Mouse (Mus musculus) ovary, postnatal 10 days (tissue): ENCODE results near the gene Akap1.

ENCODE experiments used
- DNase-seq: peaks from one replicate; pipeline ENCODE4 v3.0.0; 2022; ENCODE audit warnings: low spot score

Akap1 gene

DNA sequence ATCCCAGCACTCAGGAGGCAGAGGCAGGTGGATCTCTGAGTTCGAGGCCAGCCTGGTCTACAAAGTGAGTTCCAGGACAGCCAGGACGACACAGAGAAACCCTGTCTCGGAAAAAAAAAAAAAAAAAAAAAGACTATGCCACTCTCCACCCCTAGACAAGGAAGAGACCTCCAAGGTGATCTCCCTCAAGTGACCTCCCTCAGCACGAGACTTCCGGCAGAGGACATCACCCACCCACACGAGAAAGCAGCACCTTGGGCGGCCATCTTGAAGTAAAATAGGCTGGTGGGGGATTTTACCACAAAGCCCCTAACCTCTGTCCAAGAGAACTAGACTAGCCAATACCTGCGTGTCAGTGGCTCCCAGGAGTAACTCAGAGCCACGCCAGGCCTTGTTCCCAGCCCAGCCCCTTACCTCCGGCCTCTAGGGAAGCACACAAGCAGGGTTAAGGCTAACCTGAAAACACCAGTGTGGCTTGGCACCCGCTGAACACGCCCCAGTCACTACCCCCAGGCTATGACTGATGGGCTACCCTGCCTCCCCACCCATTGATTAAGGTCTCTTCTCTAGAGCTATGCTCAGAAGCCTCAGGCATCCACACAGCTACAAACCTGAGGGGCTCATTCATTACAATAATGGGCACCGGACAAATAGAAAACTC, 21.9 kb downstream of the Akap1 start:
- DNase-seq, result no peak

DNA sequence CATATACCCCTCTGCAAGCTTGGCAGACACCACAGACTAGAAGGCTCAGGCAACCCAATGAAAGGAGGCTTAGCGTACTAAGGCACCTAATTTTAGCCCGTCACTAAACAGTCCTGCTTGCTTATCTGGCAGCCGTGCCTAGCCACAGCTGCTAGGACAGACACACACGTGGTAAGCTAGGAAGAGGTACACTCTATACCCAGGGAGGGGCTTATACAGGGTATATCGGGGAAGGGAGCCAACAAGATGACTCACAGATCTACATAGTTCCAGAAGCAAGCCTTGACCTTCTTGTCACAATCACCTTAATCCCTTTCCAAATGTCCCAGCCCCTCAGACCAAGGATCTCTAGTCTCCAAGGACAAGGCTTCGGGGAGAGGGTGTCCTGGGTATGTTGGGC, 23.0 kb downstream of the Akap1 start:
- DNase-seq, result no peak

DNA sequence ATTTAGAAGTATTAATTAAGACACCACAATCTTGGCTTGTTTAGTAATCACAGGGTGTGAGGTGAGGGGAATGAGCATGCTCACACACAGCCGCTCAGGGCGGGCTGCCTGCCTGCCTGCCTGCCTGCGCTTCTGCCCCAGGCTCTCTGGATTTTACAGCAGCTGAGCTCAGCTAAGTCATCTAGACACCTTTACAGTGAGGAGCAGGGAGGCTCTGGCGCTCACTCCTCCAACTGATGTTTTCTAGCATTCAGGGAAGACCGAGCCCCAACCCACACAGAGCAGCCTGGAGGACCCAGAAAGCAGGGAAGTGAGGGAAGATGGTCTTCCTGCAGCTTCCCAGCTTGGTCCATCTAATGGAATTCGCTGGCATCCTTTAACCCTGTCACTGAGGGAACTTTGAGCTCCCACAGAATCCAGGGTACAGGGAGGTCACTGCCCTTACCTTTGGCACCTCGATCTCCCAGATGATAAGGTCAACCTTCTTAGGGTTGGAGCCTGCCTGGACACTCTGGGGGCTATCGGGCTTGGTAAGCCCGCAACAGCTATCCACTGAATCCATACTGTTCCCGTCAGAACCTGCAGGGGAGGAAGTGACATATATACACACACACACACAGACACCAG, 23.5 kb downstream of the Akap1 start:
- no peak for DNase-seq

DNA sequence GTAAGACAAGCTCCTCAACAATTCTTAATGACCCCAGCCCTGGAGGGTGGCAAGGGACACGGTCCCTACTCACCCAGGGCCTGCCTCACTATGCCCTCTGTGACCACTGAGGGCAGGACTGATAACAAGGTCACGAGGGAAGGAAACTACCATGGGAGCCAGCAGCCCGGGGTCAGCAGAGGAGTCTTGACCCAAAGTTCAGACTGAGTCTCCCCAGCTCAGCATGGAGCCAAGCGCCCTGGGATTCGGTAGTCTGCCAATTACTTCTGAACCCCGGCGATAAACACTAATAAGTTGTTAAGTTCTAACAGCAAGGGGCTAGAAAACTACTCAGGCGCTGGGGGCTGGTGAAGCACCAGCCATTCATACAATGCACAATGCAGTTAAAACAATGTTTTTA, 24.1 kb downstream of the Akap1 start:
- no peak for DNase-seq

DNA sequence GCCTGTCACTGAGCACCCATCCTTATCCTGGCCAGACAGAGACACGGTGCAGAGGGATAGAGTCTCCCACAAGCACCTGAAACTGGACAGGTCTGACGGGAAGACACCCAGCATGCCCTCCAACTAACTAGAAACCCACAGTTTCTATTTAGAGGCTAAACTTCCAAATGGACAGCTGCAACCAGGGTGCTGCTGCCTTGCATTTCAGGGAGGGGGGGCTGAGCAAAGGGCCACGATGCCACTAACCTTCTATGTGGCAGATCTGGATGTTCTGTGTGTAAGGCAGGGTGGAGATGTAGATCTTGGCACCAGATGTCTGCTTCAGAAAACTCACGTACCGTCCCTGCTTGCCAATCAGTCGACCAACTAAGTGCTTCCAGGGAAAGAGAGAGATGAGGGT, 25.0 kb downstream of the Akap1 start:
- no peak for DNase-seq

DNA sequence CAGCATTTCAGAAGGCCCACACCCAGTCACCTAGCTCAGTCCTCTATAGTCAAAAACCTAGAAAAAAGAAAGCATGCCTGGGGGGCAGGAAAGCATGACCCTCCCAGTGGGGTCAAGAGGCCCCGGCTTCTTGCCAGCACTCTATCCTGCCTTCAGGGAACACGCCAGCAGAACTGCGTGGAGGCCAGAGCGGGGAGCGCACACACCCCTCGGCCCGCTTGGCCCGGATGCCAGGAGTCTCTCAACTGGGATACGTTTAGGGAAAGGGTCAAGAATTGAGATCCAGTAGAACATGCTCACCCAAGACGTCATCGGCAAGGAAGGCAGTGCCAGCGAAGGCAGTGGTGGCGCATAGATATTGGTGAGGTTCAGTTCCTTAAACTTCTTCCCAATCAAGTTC, 25.8 kb downstream of the Akap1 start:
- no peak for DNase-seq

DNA sequence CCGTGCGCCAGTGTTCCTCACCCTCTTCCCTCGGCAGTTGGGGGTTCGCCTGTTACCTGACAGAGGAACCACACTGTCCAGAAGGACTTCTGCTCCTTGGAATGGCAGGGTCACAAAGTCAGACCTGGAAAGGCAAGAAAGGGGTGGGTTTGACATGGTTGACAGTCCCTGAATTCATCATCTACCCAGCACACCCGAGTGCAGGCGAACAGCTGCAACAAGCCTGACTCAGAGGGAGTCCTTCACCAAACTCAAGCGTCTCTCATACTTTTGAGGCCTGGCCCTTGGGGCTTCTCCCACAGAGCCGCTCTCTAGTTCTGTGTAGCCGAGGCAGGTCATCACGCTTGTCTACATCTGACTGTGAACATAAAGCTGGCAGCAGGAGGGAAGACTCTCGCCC, 29.8 kb downstream of the Akap1 start:
- DNase-seq, result no peak

DNA sequence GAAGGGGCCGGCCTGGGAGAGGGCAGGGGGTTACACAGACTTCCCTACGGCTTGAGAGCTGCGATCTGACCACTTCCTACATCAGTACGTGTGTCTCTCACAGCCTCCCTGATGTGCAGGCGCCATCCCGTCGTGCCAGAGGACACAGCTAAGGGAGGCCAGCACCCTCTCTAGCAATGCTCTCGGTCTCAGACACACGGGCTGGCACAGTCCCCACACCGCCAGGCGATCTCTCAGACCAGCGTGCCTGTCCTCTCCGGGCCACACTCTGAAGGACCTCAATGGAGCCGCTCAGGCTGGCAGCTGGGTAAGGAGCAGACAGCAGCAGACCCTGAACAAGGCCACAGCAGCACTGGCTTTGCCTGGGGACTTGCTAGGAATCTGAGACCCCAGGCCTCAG, 30.3 kb downstream of the Akap1 start:
- DNase-seq, result no peak

DNA sequence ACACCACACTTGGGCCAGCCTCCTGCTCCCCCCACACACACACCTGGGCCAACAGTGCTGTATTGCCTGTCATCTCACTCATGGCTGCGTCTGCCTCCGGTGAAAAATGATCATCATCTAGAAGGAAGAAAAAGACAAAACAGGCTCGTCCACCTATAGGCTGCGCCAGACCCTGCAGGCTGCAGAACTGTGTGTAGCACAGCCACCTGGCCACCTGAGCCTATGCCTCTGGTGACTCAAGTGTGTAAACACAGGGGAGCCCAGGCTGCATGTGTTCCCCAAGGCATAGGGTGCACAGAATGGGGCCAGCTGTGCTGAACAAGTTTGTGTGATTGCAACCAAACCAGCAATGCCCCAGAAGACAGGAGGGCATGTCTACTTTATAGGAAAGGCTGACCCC, 31.3 kb downstream of the Akap1 start:
- DNase-seq, result no peak

DNA sequence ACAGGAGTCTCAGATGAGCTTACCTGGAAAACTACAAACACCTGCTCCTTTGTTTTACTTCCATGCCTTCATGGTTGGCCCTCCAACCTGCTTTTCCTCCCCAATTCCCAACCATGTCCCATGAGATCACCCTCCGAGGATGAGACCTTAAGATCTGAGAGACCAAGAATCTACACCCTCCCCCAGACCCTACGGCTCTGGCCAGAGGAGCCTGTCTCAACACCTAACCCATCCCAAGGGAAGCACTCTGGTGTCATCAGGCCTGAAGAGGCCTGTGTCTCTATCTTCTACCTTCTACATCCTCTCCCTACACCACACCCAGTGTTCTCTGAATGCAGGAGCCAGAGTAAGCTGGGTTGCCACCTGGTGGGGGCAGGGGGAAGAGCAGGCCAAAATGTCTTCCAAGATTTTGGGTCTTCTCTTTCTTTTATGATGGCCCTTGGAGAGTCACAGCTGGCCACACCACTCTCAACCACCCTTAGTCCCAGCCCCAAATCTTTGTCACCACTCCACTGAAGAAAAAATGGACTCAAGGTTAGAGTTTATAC, 34.1 kb downstream of the Akap1 start:
- DNase-seq, result no peak

DNA sequence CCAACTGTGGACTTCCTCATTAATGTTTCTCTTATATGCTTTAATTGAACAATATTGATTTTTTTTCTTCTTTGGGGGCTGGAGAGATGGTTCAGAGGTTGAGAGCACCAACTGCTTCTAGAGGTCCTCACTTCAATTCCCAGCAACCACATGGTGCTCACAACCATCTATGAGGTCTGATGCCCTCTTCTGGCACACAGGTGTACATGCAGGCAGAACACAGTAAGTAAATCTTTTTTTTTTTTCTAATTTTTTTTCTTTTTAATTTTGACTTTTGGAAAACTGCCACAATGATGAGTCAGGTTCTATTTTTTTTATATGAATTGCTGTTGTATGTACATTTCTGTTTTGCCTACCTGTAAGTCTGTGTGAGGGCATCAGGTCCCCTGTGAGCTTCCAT, 35.9 kb downstream of the Akap1 start:
- no peak for DNase-seq

DNA sequence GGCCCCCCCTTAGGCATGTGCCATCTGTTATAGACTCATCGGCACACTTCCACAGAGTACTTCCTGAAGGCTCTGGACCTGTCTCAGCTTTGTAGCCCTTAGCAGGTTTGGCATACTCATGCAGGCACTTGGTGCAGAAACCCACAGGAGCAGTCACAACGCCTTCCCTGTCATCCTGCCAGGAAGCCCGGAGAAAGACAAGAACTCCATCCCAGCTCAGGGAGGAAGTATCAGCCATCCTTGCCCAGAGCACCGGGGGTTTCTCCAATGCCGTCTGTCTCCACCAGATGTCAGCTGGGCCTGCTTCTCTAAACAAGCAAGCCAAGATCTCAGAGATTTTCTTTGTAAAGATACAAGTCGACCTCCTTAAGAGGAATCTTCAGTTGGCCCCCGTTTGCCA, 38.5 kb downstream of the Akap1 start:
- no peak for DNase-seq

DNA sequence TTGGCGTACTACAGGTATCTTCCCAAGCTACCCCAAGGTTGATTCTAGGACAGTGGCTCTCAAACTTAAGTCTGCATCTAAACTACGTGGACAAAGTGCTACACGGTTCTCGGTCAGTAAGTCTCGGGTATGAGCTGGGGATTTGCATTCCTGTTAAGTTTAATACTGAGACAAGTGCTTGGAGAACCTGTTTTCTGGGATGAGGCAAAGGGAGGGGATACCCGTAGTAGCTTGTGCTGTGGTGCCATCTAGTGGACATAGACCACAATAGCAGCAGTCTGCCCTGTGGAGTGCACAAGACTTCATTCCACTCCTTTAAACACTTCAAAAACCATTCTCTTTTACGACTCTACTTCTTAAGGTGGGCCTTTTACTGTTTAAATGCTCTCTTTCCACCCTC, 41.4 kb downstream of the Akap1 start:
- DNase-seq, result no peak

DNA sequence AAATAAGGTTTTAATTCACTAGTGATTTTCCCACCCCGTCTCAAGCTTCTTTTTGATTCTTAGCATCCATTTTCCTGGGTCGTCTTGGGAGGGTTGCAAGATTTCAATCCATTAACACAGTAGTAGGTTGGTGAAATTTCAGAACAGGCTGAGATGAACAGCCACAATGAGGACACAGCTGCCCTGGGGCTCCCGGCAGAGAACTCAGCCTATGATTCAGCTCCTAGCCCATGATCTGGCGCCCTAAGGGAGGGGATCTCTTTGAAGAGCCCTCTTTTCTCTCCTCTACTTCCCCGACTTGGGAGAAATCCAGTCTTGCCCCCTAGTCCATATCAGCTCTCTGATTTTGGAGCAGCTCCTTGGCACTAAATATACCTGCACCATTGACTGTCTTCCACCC, 41.9 kb downstream of the Akap1 start:
- no peak for DNase-seq

DNA sequence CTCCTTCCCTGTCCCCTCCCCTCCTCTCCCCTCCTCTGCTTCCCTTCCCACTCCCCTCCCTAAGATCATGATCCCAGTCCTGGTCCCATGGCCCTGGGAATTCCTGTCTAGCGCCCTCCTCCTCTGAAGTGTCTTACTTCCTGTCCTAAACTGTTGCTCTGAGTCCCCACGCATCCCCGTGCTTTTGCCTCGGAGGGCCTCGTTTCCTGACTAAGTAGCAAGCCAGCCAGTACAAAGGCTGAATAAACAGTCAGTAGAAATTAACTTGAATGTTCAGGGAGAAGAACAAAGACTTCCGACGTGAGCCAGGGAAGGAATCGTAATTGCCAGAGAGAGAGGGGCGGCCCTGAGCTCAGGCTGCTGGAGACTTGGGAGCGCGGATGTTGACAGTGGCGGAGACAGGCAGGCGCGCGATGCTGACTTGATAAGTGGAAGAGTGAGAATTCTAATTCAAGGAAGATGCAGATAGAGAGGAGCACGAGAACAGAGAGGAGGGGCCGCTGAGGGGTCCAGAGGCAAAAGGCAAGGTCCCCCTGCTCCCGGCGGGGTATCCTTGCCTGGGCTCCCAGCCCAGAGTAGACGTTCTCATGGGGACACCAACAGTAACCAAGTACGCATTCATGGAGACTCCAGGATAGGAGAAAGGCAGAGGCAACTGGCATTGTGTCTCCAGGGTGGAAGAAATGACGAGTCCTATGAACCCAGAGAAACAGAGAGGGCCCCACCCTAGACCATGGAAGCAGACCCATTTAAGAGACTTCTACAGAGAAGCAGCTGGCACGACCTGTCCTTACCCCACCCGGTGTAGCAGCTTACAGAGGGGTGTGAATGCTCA, 43.4 kb downstream of the Akap1 start:
- DNase-seq, result no peak

DNA sequence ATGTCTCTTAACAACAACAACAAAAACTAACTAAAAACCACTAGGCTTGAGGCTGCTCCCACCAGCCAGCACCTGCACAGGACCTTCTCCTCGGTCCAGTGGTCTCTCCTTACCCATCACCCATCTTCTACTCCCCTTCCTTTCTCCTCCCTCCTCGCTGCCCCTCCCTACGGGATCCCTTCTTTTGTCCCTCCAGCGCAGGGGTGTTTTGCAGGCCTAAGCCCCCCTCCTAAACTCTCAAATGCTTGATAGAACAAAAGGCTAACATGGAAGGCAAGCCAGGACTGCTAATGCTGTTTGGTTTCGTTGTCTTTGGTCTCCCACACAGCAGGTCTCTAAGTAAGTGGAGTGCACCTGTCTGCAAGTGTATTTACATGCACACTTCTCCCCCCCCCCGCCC, 44.1 kb downstream of the Akap1 start:
- DNase-seq, result no peak

DNA sequence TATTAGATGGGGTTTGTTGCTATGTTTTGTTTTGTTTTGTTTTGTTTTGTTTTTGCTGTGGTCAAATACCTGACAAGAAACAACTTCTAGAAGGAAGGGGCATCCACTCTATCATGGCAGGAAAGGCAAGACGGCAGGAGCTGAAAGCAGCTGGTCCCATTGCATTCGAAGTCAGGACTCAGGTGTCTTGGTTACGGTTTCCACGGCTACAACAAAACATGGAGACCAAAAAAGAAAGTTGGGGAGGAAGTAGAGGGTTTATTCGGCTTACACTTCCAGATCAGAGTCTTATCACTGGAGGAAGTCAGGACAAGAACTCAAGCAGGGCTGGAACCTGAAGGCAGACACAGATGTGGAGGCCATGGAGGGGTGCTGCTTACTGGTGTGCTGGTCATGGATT, 47.3 kb downstream of the Akap1 start:
- DNase-seq, result no peak

DNA sequence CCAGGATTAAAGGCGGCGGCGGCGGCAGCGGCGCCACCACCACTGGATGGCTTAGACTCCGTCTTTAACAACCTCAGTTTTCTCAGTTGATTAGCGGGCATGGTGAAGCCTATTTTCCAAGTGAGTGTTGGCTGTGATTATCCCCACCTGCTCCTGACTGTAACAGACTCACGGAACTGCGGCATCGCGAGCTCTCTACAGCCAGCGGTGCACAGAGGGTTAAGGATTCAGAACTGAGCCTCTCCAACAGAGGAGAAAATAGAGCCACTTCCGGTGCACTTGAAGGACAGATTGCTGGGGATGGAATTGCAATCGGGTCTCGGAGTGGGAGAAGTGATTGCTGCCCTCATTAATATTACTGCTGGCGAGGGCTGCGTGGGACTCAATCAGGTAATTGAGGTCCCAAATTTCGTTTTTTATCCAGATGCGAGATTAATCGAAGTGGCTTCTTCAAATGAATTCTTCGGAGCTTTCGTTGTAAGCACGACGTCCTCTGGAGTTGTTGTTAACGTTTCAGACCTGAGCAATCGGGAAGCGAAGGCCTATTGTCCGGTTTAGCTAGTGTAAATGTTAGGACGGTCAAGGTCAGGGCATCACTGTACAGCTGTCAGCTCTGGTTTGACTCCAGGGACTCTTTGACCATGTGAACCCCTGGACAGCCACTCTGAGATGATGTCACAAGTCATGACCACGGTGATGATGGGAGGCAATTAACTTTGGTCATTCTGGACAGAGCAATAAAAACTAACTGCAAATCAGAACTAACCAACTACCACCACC, 61.0 kb downstream of the Akap1 start:
- DNase-seq, result no peak

DNA sequence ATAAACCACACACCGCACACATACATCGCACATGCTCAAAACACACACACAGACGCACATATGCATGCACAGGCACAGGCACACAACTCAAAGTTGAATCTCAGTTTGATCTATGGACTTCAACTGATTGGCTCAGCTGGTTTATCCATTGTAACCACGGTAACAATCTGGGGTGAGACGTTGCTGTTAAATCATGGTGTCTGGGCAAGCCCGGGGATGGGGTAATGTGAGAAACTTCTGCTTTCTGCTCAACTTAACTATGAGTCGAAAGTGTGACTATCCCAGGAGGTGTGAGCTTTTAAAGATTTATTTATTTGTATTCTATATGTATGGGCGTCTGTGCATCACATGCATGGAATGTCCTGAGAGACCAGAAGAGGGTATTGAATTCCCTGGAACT, 68.2 kb downstream of the Akap1 start:
- DNase-seq, result no peak

DNA sequence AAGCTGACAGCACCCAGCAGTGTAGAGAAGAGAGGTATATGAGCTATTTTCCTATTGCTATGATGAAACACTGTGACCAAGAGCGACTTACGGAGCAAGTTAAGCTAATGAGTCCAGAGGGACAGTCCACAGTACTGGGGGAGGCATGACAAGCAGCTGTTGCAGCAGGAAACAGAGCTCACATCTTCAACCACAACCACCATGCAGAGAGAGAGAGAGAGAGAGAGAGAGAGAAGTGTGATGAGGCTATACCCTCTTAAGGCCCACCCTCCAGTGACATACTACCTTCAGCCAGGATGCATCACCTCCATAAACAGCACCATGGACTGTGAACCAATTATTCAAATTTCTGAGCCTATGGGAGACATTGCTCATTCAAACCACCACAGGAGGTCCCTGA, 74.5 kb downstream of the Akap1 start:
- DNase-seq, result no peak

DNA sequence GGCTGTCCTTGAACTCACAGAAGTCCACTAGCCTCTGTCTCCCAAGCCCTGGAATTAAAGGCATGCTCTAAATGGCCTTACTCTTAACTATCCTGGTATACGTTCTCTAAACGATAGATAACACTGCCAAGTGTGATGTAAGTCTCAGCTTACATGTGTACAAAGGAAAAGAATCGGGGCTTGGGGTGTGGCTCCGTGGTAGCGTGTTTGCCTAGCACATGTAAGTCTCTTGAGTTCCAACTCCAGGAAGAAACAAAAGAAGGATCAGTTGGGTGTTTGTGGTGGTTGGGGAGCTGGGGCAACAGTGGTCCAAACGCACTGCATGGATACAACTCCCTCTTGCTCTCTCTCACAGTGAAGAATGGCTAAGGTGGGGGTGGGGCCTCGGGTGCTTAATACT, 77.6 kb downstream of the Akap1 start:
- no peak for DNase-seq

DNA sequence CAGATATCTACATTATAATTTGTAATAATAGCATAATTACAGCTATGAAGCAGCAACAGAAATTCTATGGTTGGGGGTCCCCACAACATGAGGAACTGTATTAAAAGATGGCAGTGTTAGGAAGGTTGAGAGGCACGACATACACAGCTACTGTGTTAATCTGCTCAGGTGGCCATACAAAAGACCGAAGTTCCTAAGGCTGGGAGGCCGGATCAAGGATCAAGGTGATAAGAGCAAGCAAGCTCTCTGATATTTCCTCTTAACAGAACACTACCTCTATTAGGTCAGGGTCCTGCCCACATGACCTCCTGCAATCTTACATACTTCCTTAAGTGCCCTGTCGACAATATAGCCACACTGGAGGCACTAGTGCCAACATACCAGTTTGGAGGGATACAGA, 80.9 kb downstream of the Akap1 start:
- no peak for DNase-seq
